Mouse (Mus musculus): ENCODE measurements at regions not wholly inside any gene's neighbourhood (a gene's known extent, or its start where the extent isn't known, plus 50 kb on each side); places are given as distances from the start of the nearest gene placed in this dataset.

GRCm38 (mm10) chr4:33570274-33570673 is 260.2 kb downstream of the Rngtt start:
- TF ChIP-seq CTCF (IDR thresholded peaks at IDR 0.05; ENCODE audit: insufficient read depth, low read length) (no peak), POLR2A (IDR thresholded peaks at IDR 0.05; ENCODE audit: borderline replicate concordance, extremely low read depth, low read depth, low read length) (no peak)
